Mouse (Mus musculus): Measurements from ENCODE around the gene Myh14. TPM values are rescaled to one million over a fixed set of nuclear protein-coding genes. Genes with fewer than 3 reads are reported as not detected.

The Myh14 gene
- polyA plus RNA-seq, 1 experiment from 2014 or later: 1.9 TPM

GRCm38 (mm10) chr7:44683656-44684055 is 13.0 kb upstream of the Myh14 start:
- H3K4me2 ChIP-seq (ENCODE audit: low read depth, severe bottlenecking): no peak overlapping the region
- H3K9ac ChIP-seq (ENCODE audit: low read length): no peak overlapping the region
- H3K9me3 ChIP-seq (ENCODE audit: control insufficient read depth, low read length): no peaks in the 10 kb centered on the region
- H3K4me1 ChIP-seq (ENCODE audit: control insufficient read depth, insufficient read depth, low read length): no peaks in the 10 kb centered on the region
- no peaks in the 10 kb centered on the region for H3K36me3 ChIP-seq (ENCODE audit: control insufficient read depth, insufficient read depth, low read length)
- no peaks in the 10 kb centered on the region for H3K27me3 ChIP-seq (ENCODE audit: control insufficient read depth, insufficient read depth, low read length)
- DNase-seq (ENCODE audit: low spot score) (no peak), ATAC-seq (ENCODE audit: insufficient number of reproducible peaks, low FRiP score, low TSS enrichment, low read depth) (no peak)
- no peak overlapping the region for H3K27ac ChIP-seq (replicated peaks; ENCODE audit: low read depth, low read length)
- 80% methylated on average over 8 of the region's 8 CpGs for WGBS
- no peak overlapping the region for H3K4me3 ChIP-seq (ENCODE audit: low read depth, low read length)

- Histone ChIP-seq H3K9me3 (ENCODE audit: control insufficient read depth, low read length) (no peaks in the 10 kb centered on the region), H3K27ac (replicated peaks; ENCODE audit: low read depth, low read length) (no peak overlapping the region), H3K36me3 (ENCODE audit: control insufficient read depth, insufficient read depth, low read length) (no peaks in the 10 kb centered on the region), H3K4me3 (ENCODE audit: low read depth, low read length) (no peak overlapping the region), H3K4me1 (ENCODE audit: control insufficient read depth, insufficient read depth, low read length) (no peaks in the 10 kb centered on the region), H3K4me2 (ENCODE audit: low read depth, severe bottlenecking) (no peak overlapping the region), H3K27me3 (ENCODE audit: control insufficient read depth, insufficient read depth, low read length) (no peaks in the 10 kb centered on the region), H3K9ac (ENCODE audit: low read length) (no peak overlapping the region)
- DNase-seq (ENCODE audit: low spot score) (no peak), ATAC-seq (ENCODE audit: insufficient number of reproducible peaks, low FRiP score, low TSS enrichment, low read depth) (no peak)
- 71% methylated on average over 2 of the region's 2 CpGs for WGBS
Measured at GRCm38 (mm10) chr7:44676611-44677010, 6.0 kb upstream of the Myh14 start.

- ATAC-seq (ENCODE audit: insufficient number of reproducible peaks, low FRiP score, low TSS enrichment, low read depth): no peak
- no peak for DNase-seq (ENCODE audit: low spot score)
- Histone ChIP-seq H3K27ac (replicated peaks; ENCODE audit: low read depth, low read length) (no peak overlapping the region), H3K4me2 (ENCODE audit: low read depth, severe bottlenecking) (no peak overlapping the region), H3K9ac (ENCODE audit: low read length) (no peak overlapping the region), H3K27me3 (ENCODE audit: control insufficient read depth, insufficient read depth, low read length) (no peaks in the 10 kb centered on the region), H3K9me3 (ENCODE audit: control insufficient read depth, low read length) (no peaks in the 10 kb centered on the region), H3K4me3 (ENCODE audit: low read depth, low read length) (no peak overlapping the region), H3K36me3 (ENCODE audit: control insufficient read depth, insufficient read depth, low read length) (no peaks in the 10 kb centered on the region), H3K4me1 (ENCODE audit: control insufficient read depth, insufficient read depth, low read length) (0 out of 2 replicates have a peak, but pooled peaks cover under 1% of the 10 kb centered on the region)
- WGBS: 61% methylated on average over 4 of the region's 4 CpGs
Measured at GRCm38 (mm10) chr7:44676126-44676525, 5.5 kb upstream of the Myh14 start.

GRCm38 (mm10) chr7:44675171-44675570 is 4.5 kb upstream of the Myh14 start:
- Histone ChIP-seq H3K27ac (replicated peaks; ENCODE audit: low read depth, low read length) (no peak overlapping the region), H3K9me3 (ENCODE audit: control insufficient read depth, low read length) (no peaks in the 10 kb centered on the region), H3K27me3 (ENCODE audit: control insufficient read depth, insufficient read depth, low read length) (peaks cover 6% of the 10 kb centered on the region; the same call in 1 of the 2 replicates), H3K4me1 (ENCODE audit: control insufficient read depth, insufficient read depth, low read length) (0 out of 2 replicates have a peak, but pooled peaks cover 2% of the 10 kb centered on the region), H3K4me3 (ENCODE audit: low read depth, low read length) (no peak overlapping the region), H3K4me2 (ENCODE audit: low read depth, severe bottlenecking) (no peak overlapping the region), H3K36me3 (ENCODE audit: control insufficient read depth, insufficient read depth, low read length) (no peaks in the 10 kb centered on the region), H3K9ac (ENCODE audit: low read length) (no peak overlapping the region)
- DNase-seq (ENCODE audit: low spot score): no peak
- 92% methylated on average over 6 of the region's 6 CpGs for WGBS
- no peak for ATAC-seq (ENCODE audit: insufficient number of reproducible peaks, low FRiP score, low TSS enrichment, low read depth)

GRCm38 (mm10) chr7:44674511-44674910 is 3.9 kb upstream of the Myh14 start:
- 0 out of 2 replicates have a peak, but pooled peaks cover 2% of the 10 kb centered on the region for H3K4me1 ChIP-seq (ENCODE audit: control insufficient read depth, insufficient read depth, low read length)

GRCm38 (mm10) chr7:44672193-44672592 is 1.6 kb upstream of the Myh14 start:
- 0 out of 2 replicates have a peak, but pooled peaks cover 2% of the 10 kb centered on the region for H3K4me1 ChIP-seq (ENCODE audit: control insufficient read depth, insufficient read depth, low read length)
- H3K4me2 ChIP-seq (ENCODE audit: low read depth, severe bottlenecking): no peak overlapping the region
- ATAC-seq (ENCODE audit: insufficient number of reproducible peaks, low FRiP score, low TSS enrichment, low read depth): no peak
- peaks cover 16% of the 10 kb centered on the region; the same call in 1 of the 2 replicates for H3K27me3 ChIP-seq (ENCODE audit: control insufficient read depth, insufficient read depth, low read length)
- no peak overlapping the region for H3K4me3 ChIP-seq (ENCODE audit: low read depth, low read length)
- WGBS: 75% methylated on average over 5 of the region's 5 CpGs
- H3K9me3 ChIP-seq (ENCODE audit: control insufficient read depth, low read length): no peaks in the 10 kb centered on the region
- H3K9ac ChIP-seq (ENCODE audit: low read length): no peak overlapping the region
- no peak for DNase-seq (ENCODE audit: low spot score)
- H3K36me3 ChIP-seq (ENCODE audit: control insufficient read depth, insufficient read depth, low read length): no peaks in the 10 kb centered on the region
- no peak overlapping the region for H3K27ac ChIP-seq (replicated peaks; ENCODE audit: low read depth, low read length)

More at GRCm38 (mm10) chr7:44674511-44674910, 3.9 kb upstream of the Myh14 start:
- ATAC-seq (ENCODE audit: insufficient number of reproducible peaks, low FRiP score, low TSS enrichment, low read depth) (no peak), DNase-seq (ENCODE audit: low spot score) (no peak)
- 75% methylated on average over 4 of the region's 4 CpGs for WGBS
- Histone ChIP-seq H3K9me3 (ENCODE audit: control insufficient read depth, low read length) (no peaks in the 10 kb centered on the region), H3K36me3 (ENCODE audit: control insufficient read depth, insufficient read depth, low read length) (no peaks in the 10 kb centered on the region), H3K27me3 (ENCODE audit: control insufficient read depth, insufficient read depth, low read length) (peaks cover 6% of the 10 kb centered on the region; the same call in 1 of the 2 replicates), H3K27ac (replicated peaks; ENCODE audit: low read depth, low read length) (no peak overlapping the region), H3K4me3 (ENCODE audit: low read depth, low read length) (no peak overlapping the region), H3K9ac (ENCODE audit: low read length) (no peak overlapping the region), H3K4me2 (ENCODE audit: low read depth, severe bottlenecking) (no peak overlapping the region)

- Histone ChIP-seq H3K27me3 (ENCODE audit: control insufficient read depth, insufficient read depth, low read length) (peaks cover 16% of the 10 kb centered on the region; the same call in 1 of the 2 replicates), H3K36me3 (ENCODE audit: control insufficient read depth, insufficient read depth, low read length) (no peaks in the 10 kb centered on the region), H3K4me3 (ENCODE audit: low read depth, low read length) (no peak overlapping the region), H3K9ac (ENCODE audit: low read length) (no peak overlapping the region), H3K4me1 (ENCODE audit: control insufficient read depth, insufficient read depth, low read length) (0 out of 2 replicates have a peak, but pooled peaks cover 2% of the 10 kb centered on the region), H3K9me3 (ENCODE audit: control insufficient read depth, low read length) (no peaks in the 10 kb centered on the region; the same call in 1 of the 2 replicates), H3K27ac (replicated peaks; ENCODE audit: low read depth, low read length) (no peak overlapping the region), H3K4me2 (ENCODE audit: low read depth, severe bottlenecking) (no peak overlapping the region)
- DNase-seq (ENCODE audit: low spot score) (no peak), ATAC-seq (ENCODE audit: insufficient number of reproducible peaks, low FRiP score, low TSS enrichment, low read depth) (no peak)
- WGBS: 13% methylated on average over 21 of the region's 21 CpGs
Measured at GRCm38 (mm10) chr7:44669103-44669502, 1.5 kb downstream of the Myh14 start.

GRCm38 (mm10) chr7:44667996-44668738 is 2.5 kb downstream of the Myh14 start:
- Histone ChIP-seq H3K4me2 (ENCODE audit: low read depth, severe bottlenecking) (no peak overlapping the region), H3K27ac (replicated peaks; ENCODE audit: low read depth, low read length) (no peak overlapping the region)

More at GRCm38 (mm10) chr7:44667996-44668738, 2.5 kb downstream of the Myh14 start:
- Histone ChIP-seq H3K4me1 (ENCODE audit: control insufficient read depth, insufficient read depth, low read length) (0 out of 2 replicates have a peak, but pooled peaks cover 2% of the 10 kb centered on the region), H3K9me3 (ENCODE audit: control insufficient read depth, low read length) (no peaks in the 10 kb centered on the region; the same call in 1 of the 2 replicates), H3K9ac (ENCODE audit: low read length) (no peak overlapping the region), H3K4me3 (ENCODE audit: low read depth, low read length) (no peak overlapping the region), H3K36me3 (ENCODE audit: control insufficient read depth, insufficient read depth, low read length) (no peaks in the 10 kb centered on the region), H3K27me3 (ENCODE audit: control insufficient read depth, insufficient read depth, low read length) (peaks cover 16% of the 10 kb centered on the region; the same call in 1 of the 2 replicates)
- DNase-seq (ENCODE audit: low spot score) (no peak), ATAC-seq (ENCODE audit: insufficient number of reproducible peaks, low FRiP score, low TSS enrichment, low read depth) (no peak)
- 61% methylated on average over 13 of the region's 13 CpGs for WGBS

All from limb, embryonic 11.5 days (tissue).